Mouse (Mus musculus): ENCODE data around the gene Tmem181a.
"Not testable (repeated sequence)": the region's sequence is repeated elsewhere in the genome, so short reads cannot be mapped to it uniquely, and the experiment has no call there.

DNA sequence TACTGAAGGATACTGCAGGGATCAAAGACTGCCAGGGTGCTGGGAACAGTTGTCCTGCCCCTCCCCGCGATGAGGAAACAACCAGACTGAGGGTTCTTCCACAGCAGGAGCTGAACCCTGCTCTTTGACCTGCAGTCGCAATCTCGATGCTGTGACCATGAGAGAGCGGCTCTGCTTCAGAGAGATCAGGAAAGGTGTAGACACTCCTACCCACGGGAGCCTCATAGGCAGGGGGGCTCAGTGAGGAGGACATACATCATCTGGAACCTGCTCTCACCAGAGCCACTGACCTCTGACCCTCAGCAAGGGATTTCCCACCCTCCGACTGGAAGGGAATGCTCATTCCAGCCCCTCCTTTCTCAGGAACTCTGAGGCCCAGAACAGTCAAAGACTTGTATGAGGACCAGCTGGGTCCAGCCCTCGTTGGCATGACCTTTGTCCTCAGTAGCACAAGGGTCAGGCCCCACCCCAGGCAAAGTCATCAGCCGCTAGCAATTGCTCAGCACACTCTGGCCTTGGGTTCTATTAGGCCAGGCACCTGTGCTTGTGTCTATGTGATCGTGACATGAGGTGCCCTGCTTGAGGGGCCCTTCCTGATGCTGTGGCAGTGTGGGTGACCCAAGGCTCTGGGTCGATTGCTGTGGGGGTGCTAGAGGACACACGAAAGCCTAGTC lies 43.7 kb downstream of the Tmem181a start:
- not testable (repeated sequence) for TF ChIP-seq CTCF (IDR thresholded peaks at IDR 0.05; ENCODE audit: borderline replicate concordance, extremely low read depth, insufficient read depth, insufficient read length); POLR2A (IDR thresholded peaks at IDR 0.05; ENCODE audit: borderline replicate concordance, extremely low read depth, insufficient read depth, insufficient read length, poor library complexity, severe bottlenecking)
